Mouse (Mus musculus) liver, embryonic 14.5 days (tissue): ENCODE measurements at regions not wholly inside any gene's neighbourhood (a gene's known extent, or its start where the extent isn't known, plus 50 kb on each side); places are given as distances from the start of the nearest gene placed in this dataset.

ENCODE experiments used
- CTCF ChIP-seq: IDR thresholded peaks from 2 replicates; pipeline ENCODE4 v1.5.1; 2016; ENCODE audit warnings: antibody characterized with exemption, low read depth, control low read depth
- EP300 ChIP-seq: IDR thresholded peaks from 2 replicates; pipeline ENCODE4 v1.6.1; 2016; ENCODE audit warnings: antibody characterized with exemption, low read depth

DNA sequence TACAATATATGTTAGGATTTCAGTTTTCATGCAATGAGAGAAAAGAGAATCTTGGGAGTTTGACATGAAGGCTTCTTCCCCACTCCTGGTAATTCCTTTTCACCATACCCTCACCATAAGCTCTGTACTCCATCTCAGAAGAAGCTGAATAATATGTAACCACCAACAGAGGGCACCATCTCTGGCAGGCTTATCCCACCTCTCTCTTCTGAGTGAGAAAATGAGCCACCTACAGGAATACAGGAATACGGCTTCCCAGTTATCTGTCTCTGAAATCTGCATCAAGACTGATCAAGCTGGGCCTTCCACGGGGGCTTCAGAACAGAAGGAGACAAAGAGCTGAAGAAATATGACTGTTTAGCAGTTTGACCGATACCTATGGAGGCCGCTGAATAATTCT lies 278.6 kb upstream of the Slc16a7 start:
- TF ChIP-seq CTCF = no peak
- TF ChIP-seq EP300 = no peak
